Mouse (Mus musculus) thymus, adult 18-20 months (tissue): ENCODE data around the gene Abca3.
"Not testable (repeated sequence)": the region's sequence is repeated elsewhere in the genome, so short reads cannot be mapped to it uniquely, and the experiment has no call there.

Experiments
- DNase-seq, 2 experiments: peaks; one replicate each; pipeline ENCODE4 v3.0.0; 2022; ENCODE audit warnings: mixed read lengths in 2 of 2

Abca3 gene

GRCm38 (mm10) chr17:24388711-24389110 lies 37.0 kb downstream of the Abca3 start:
- no peak for DNase-seq

GRCm38 (mm10) chr17:24389865-24390264 lies 38.1 kb downstream of the Abca3 start:
- DNase-seq: no peak

GRCm38 (mm10) chr17:24391149-24391548 lies 39.4 kb downstream of the Abca3 start:
- no peak for DNase-seq

GRCm38 (mm10) chr17:24393527-24393926 lies 41.8 kb downstream of the Abca3 start:
- DNase-seq: no peak

- DNase-seq: no peak
Measured at GRCm38 (mm10) chr17:24394456-24394855, 42.7 kb downstream of the Abca3 start.

- no peak for DNase-seq
Measured at GRCm38 (mm10) chr17:24402371-24402770, 50.6 kb downstream of the Abca3 start.

- no peak for DNase-seq
Measured at GRCm38 (mm10) chr17:24407116-24407803, 55.5 kb downstream of the Abca3 start.

- peak; percentile 20 to 44 for DNase-seq
Measured at GRCm38 (mm10) chr17:24413557-24414211, 61.9 kb downstream of the Abca3 start.

- DNase-seq: peak; percentile 82 to 89
Measured at GRCm38 (mm10) chr17:24414230-24414976, 62.7 kb downstream of the Abca3 start, which contains the start of gene Rnps1. Gene Rnps1, plus strand, starts transcription at chr17:24414565.

GRCm38 (mm10) chr17:24415011-24415410 lies 63.3 kb downstream of the Abca3 start:
- no peak for DNase-seq

GRCm38 (mm10) chr17:24416051-24416652 lies 64.4 kb downstream of the Abca3 start:
- no peak for DNase-seq

- no peak for DNase-seq
Measured at GRCm38 (mm10) chr17:24423114-24423513, 71.4 kb downstream of the Abca3 start.

- DNase-seq: no peak
Measured at GRCm38 (mm10) chr17:24424489-24424888, 72.7 kb downstream of the Abca3 start.

GRCm38 (mm10) chr17:24425326-24425725 lies 73.6 kb downstream of the Abca3 start:
- DNase-seq: not testable (repeated sequence)

- no peak for DNase-seq
Measured at GRCm38 (mm10) chr17:24425905-24426304, 74.2 kb downstream of the Abca3 start.

- DNase-seq: peak; percentile 64 to 68
Measured at GRCm38 (mm10) chr17:24426471-24427169, 74.9 kb downstream of the Abca3 start, which contains the start of gene Eci1. Gene Eci1, plus strand, starts transcription at chr17:24426641.

GRCm38 (mm10) chr17:24427170-24427557 lies 75.4 kb downstream of the Abca3 start:
- DNase-seq: no peak

GRCm38 (mm10) chr17:24429201-24429983 lies 77.6 kb downstream of the Abca3 start:
- DNase-seq: no peak

GRCm38 (mm10) chr17:24437016-24437415 lies 85.3 kb downstream of the Abca3 start:
- no peak for DNase-seq

GRCm38 (mm10) chr17:24440377-24440776 lies 88.6 kb downstream of the Abca3 start:
- no peak for DNase-seq

GRCm38 (mm10) chr17:24441148-24441547 lies 89.4 kb downstream of the Abca3 start:
- no peak for DNase-seq

GRCm38 (mm10) chr17:24442107-24442506 lies 90.4 kb downstream of the Abca3 start:
- no peak for DNase-seq
